Mouse (Mus musculus): ENCODE measurements at regions not wholly inside any gene's neighbourhood (a gene's known extent, or its start where the extent isn't known, plus 50 kb on each side); places are given as distances from the start of the nearest gene placed in this dataset.
A peak's percentile ranks its signal among the peaks of the same experiment; 100 is the strongest.

DNA sequence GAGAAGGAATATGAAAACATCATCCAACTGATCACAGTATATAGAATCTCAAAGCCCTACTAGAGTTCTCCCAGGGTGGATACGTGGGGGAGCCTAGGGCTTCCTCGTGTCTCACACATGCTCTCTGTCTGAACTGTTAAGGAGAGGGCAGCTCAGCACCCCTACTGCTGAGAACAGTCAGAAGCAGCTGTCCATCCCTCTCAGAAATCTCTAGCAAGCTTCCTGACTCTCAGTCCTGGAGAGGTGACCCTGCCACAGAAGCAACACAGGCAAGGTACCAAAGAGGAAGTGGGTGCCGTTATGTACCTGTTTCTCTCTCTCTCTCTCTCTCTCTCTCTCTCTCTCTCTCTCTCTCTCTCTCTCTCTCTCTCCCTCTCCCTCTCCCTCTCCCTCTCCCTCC lies 317.7 kb upstream of the Trib2 start:
- H3K27ac ChIP-seq (ENCODE audit: control insufficient read depth, low read depth, low read length): no peak overlapping the region
- DNase-seq (ENCODE audit: low read depth, low spot score): peak; percentile 30
- H3K27me3 ChIP-seq (ENCODE audit: control insufficient read depth in 1 of 2, insufficient read depth in 2 of 2, low read length in 2 of 2): no peaks in the 10 kb centered on the region
- H3K4me3 ChIP-seq (ENCODE audit: control insufficient read depth in 1 of 2, insufficient read depth in 1 of 2, low read depth in 2 of 2, low read length in 2 of 2): no peak overlapping the region
- no peaks in the 10 kb centered on the region; the same call in 1 of the 2 replicates for H3K79me2 ChIP-seq (ENCODE audit: control insufficient read depth, insufficient read depth, low read length, poor library complexity)
- H3K9me3 ChIP-seq (replicated peaks; ENCODE audit: insufficient read depth, low read length): no peaks in the 10 kb centered on the region
- H3K36me3 ChIP-seq (ENCODE audit: control insufficient read depth in 1 of 2, insufficient read depth in 2 of 2, low read length in 2 of 2): peaks cover 0 to 85% of the 10 kb centered on the region in 2 experiments; a peak in 2 of 4 replicates
- H3K4me1 ChIP-seq (ENCODE audit: control insufficient read depth in 1 of 2, insufficient read depth in 2 of 2, low read length in 2 of 2): peaks cover 48 to 63% of the 10 kb centered on the region in 2 experiments
- TF ChIP-seq MYB (IDR thresholded peaks at IDR 0.05; ENCODE audit: low read depth, low read length) (no peak), ZKSCAN1 (IDR thresholded peaks at IDR 0.05; ENCODE audit: low read depth, low read length) (no peak), ETS1 (IDR thresholded peaks at IDR 0.05; ENCODE audit: low read depth, low read length) (no peak), UBTF (IDR thresholded peaks at IDR 0.05; ENCODE audit: borderline replicate concordance, insufficient read depth, low read depth, low read length) (no peak), CTCF (IDR thresholded peaks at IDR 0.05 in 2 of 3, conservative IDR thresholded peaks at IDR 0.05 in 1 of 3; ENCODE audit: control insufficient read depth in 1 of 3, insufficient read depth in 1 of 3, low read depth in 2 of 3, low read length in 3 of 3, poor library complexity in 1 of 3, severe bottlenecking in 1 of 3) (no peak), TBP (IDR thresholded peaks at IDR 0.05; ENCODE audit: low read depth, low read length) (no peak), KAT2A (conservative IDR thresholded peaks at IDR 0.05; ENCODE audit: low read depth, low read length) (no peak), MAZ (IDR thresholded peaks at IDR 0.05; ENCODE audit: low read depth, low read length) (no peak), MEF2A (IDR thresholded peaks at IDR 0.05; ENCODE audit: extremely low read depth, insufficient replicate concordance, low read depth, low read length, poor library complexity, severe bottlenecking) (no peak), POLR2A (IDR thresholded peaks at IDR 0.05; ENCODE audit: control insufficient read depth in 1 of 2, insufficient read depth in 1 of 2, low read depth in 1 of 2, low read length in 2 of 2, poor library complexity in 1 of 2) (no peak), CHD2 (IDR thresholded peaks at IDR 0.05; ENCODE audit: low read length) (no peak), SMC3 (IDR thresholded peaks at IDR 0.05; ENCODE audit: low read depth, low read length) (no peak), ZMIZ1 (IDR thresholded peaks at IDR 0.05; ENCODE audit: low read depth, low read length) (no peak), ZC3H11A (IDR thresholded peaks at IDR 0.05; ENCODE audit: low read depth, low read length) (no peak), SIN3A (IDR thresholded peaks at IDR 0.05; ENCODE audit: low read length) (no peak), JUND (IDR thresholded peaks at IDR 0.05; ENCODE audit: low read depth, low read length) (no peak), MAFK (IDR thresholded peaks at IDR 0.05; ENCODE audit: borderline replicate concordance, low read depth, low read length) (no peak), TAL1 (IDR thresholded peaks at IDR 0.05; ENCODE audit: low read length) (no peak), POLR2AphosphoS2 (IDR thresholded peaks at IDR 0.05; ENCODE audit: low read length) (no peak), EP300 (IDR thresholded peaks at IDR 0.05; ENCODE audit: low read depth in 1 of 2, low read length in 2 of 2) (no peak)
- no peak overlapping the region for H3K9ac ChIP-seq (ENCODE audit: control insufficient read depth, low read depth, low read length, poor library complexity, severe bottlenecking)

GRCm38 (mm10) chr12:16133253-16133652 lies 316.5 kb upstream of the Trib2 start:
- no peak for TF ChIP-seq MAFK (IDR thresholded peaks at IDR 0.05; ENCODE audit: borderline replicate concordance, low read depth, low read length)
- peak; percentile 61 for TF ChIP-seq ETS1 (IDR thresholded peaks at IDR 0.05; ENCODE audit: low read depth, low read length)
- TF ChIP-seq POLR2AphosphoS5 (IDR thresholded peaks at IDR 0.05; ENCODE audit: borderline replicate concordance, low read depth, low read length): no peak
- no peak for TF ChIP-seq MYB (IDR thresholded peaks at IDR 0.05; ENCODE audit: low read depth, low read length)
- TF ChIP-seq NELFE (IDR thresholded peaks at IDR 0.05; ENCODE audit: low read depth, low read length): 0 out of 2 replicates have a peak, but pooled peaks have one; percentile 1
- no peak for TF ChIP-seq TBP (IDR thresholded peaks at IDR 0.05; ENCODE audit: low read depth, low read length)
- no peak for TF ChIP-seq SIN3A (IDR thresholded peaks at IDR 0.05; ENCODE audit: low read length)
- peak in 1 of 2 experiments; percentile 75; a peak in 2 of 4 replicates for TF ChIP-seq EP300 (IDR thresholded peaks at IDR 0.05; ENCODE audit: low read depth in 1 of 2, low read length in 2 of 2)
- peak; percentile 31; the same call in 1 of the 2 replicates for TF ChIP-seq TAL1 (IDR thresholded peaks at IDR 0.05; ENCODE audit: low read length)
- Histone ChIP-seq H3K4me3 (ENCODE audit: control insufficient read depth in 1 of 2, insufficient read depth in 1 of 2, low read depth in 2 of 2, low read length in 2 of 2) (no peak overlapping the region), H3K9me3 (replicated peaks; ENCODE audit: insufficient read depth, low read length) (no peaks in the 10 kb centered on the region), H3K27ac (ENCODE audit: control insufficient read depth, low read depth, low read length) (peak overlapping the region; percentile 64), H3K27me3 (ENCODE audit: control insufficient read depth in 1 of 2, insufficient read depth in 2 of 2, low read length in 2 of 2) (no peaks in the 10 kb centered on the region), H3K9ac (ENCODE audit: control insufficient read depth, low read depth, low read length, poor library complexity, severe bottlenecking) (no peak overlapping the region), H3K79me2 (ENCODE audit: control insufficient read depth, insufficient read depth, low read length, poor library complexity) (no peaks in the 10 kb centered on the region; the same call in 1 of the 2 replicates), H3K4me1 (ENCODE audit: control insufficient read depth in 1 of 2, insufficient read depth in 2 of 2, low read length in 2 of 2) (peaks cover 49 to 57% of the 10 kb centered on the region in 2 experiments), H3K36me3 (ENCODE audit: control insufficient read depth in 1 of 2, insufficient read depth in 2 of 2, low read length in 2 of 2) (peaks cover 0 to 82% of the 10 kb centered on the region in 2 experiments; a peak in 2 of 4 replicates)
- DNase-seq (ENCODE audit: low read depth, low spot score): peak; percentile 65

Measured in MEL (cell line).